Comparison of ENCODE assay signal across 10 mouse cellular contexts in the genomic region with DNA sequence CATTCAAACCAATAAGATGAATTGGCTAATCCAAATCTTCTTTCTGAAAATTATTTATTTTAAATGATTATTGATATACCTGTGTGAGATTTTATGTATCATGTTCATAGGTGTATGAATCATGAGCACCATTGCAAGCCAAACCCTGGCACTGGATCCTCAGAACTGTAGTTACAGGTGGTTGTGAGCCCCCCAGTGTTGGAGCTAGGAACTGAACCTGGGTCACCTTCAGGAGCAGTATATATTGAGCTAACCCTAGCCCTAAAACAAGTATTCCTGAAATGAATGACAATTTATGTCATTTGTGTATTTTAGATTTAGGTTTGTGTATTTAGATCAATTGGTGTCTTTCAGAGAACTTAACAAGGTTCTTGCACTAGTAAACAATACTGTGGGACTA. TPM values are rescaled to one million over a fixed set of nuclear protein-coding genes. Genes with fewer than 3 reads are reported as not detected.
DNase-seq lines count a peak whose midpoint lies in the region.
"Had no signal": no experiment of that assay in that cellular context is flagged by ENCODE, and none has a peak within 500 bp of the region (broad histone marks: within the 10 kb centered on the region; RNA-seq: fewer than 3 reads in every experiment).

No protein-coding gene starts in this region.

- H3K36me3 ChIP-seq in splenic B cell, adult 2 months (ENCODE audit: control insufficient read depth, insufficient read depth, low read length, poor library complexity, severe bottlenecking) = no peaks in the 10 kb centered on the region
- H3K36me3 ChIP-seq: embryonic facial prominence, embryonic 12.5 days; midbrain, embryonic 10.5 days had no signal

- peak; percentile 50 for DNase-seq in embryo, embryonic 10 days (ENCODE audit: low spot score)
- DNase-seq in embryo, embryonic 9.5 days (ENCODE audit: extremely low spot score) = no peak
- DNase-seq in lung, postnatal 36 days = peak; percentile 5
- DNase-seq in lung, postnatal 10 days = no peak
- peak; percentile 38 for DNase-seq in embryo, embryonic 10.5 days (ENCODE audit: low spot score)
- DNase-seq in splenic B cell, adult 2 months (ENCODE audit: low read depth, low spot score) = peak; percentile 27
- no peak for DNase-seq in layer of hippocampus, postnatal 10 days (ENCODE audit: low spot score in 2 of 2)
- DNase-seq in gastrocnemius, adult 8-10 months (ENCODE audit: low spot score in 2 of 2) = no peak

- no peaks in the 10 kb centered on the region for H3K27me3 ChIP-seq in splenic B cell, adult 2 months (ENCODE audit: control insufficient read depth, insufficient read depth, low read length, poor library complexity, severe bottlenecking)
- H3K27me3 ChIP-seq: embryonic facial prominence, embryonic 12.5 days had no signal

RNA-seq across cellular contexts. Expression of a gene that starts 45.8 kb away (rescaled TPM):
- 10 to 100 TPM; 28.3 to 34.7 TPM for total RNA-seq in layer of hippocampus, postnatal 10 days (2021)
- total RNA-seq in gastrocnemius, adult 8-10 months (2022) = 10 to 100 TPM in 1 of 4 experiments, 1 to 10 TPM in 3; 6.4 to 10.2 (median 8.4) TPM

Comparison
In these comparisons a context has a peak if more than half of its experiments do, and no peak if none do; other contexts are left out.
1. DNase-seq: peak in embryo, embryonic 10 days (single experiment), lung, postnatal 36 days (single experiment), embryo, embryonic 10.5 days (single experiment) and splenic B cell, adult 2 months (single experiment); none in embryo, embryonic 9.5 days (single experiment), lung, postnatal 10 days (single experiment), layer of hippocampus, postnatal 10 days (0 of 2) and gastrocnemius, adult 8-10 months (0 of 2).